ENCODE assay signal across 8 mouse cellular contexts in genomic region chr5:118465991-118466750, GRCm38 (mm10).
A peak's percentile ranks its signal among the peaks of the same experiment; 100 is the strongest.
DNase-seq lines count a peak whose midpoint lies in the region; ATAC-seq and TF ChIP-seq lines count a peak whose summit lies in the region.

No protein-coding gene starts in this region.

- H3K27me3 ChIP-seq in forebrain, embryonic 15.5 days, result peaks cover 6% of the 10 kb centered on the region; the same call in 1 of the 2 replicates
- no peaks in the 10 kb centered on the region for H3K27me3 ChIP-seq in limb, embryonic 14.5 days (ENCODE audit: control insufficient read depth, insufficient read depth, low read length)
- peaks cover 6% of the 10 kb centered on the region for H3K27me3 ChIP-seq in neural tube, embryonic 15.5 days (replicated peaks)

- no peaks in the 10 kb centered on the region for H3K36me3 ChIP-seq in forebrain, embryonic 15.5 days
- no peaks in the 10 kb centered on the region for H3K36me3 ChIP-seq in limb, embryonic 14.5 days (ENCODE audit: control insufficient read depth, insufficient read depth, low read length)
- no peaks in the 10 kb centered on the region for H3K36me3 ChIP-seq in neural tube, embryonic 15.5 days

- peaks cover 15% of the 10 kb centered on the region for H3K4me1 ChIP-seq in forebrain, embryonic 15.5 days
- H3K4me1 ChIP-seq in limb, embryonic 14.5 days (ENCODE audit: control insufficient read depth, insufficient read depth, low read length), result peaks cover 36% of the 10 kb centered on the region
- peaks cover 29% of the 10 kb centered on the region for H3K4me1 ChIP-seq in neural tube, embryonic 15.5 days

- no peaks in the 10 kb centered on the region for H3K9me3 ChIP-seq in forebrain, embryonic 15.5 days
- no peaks in the 10 kb centered on the region for H3K9me3 ChIP-seq in limb, embryonic 14.5 days (ENCODE audit: control insufficient read depth, low read length)
- H3K9me3 ChIP-seq in neural tube, embryonic 15.5 days (replicated peaks), result no peaks in the 10 kb centered on the region

- no peak for ATAC-seq in CD4-positive, CD25-positive, alpha-beta regulatory T cell, adult 4 months
- no peak for ATAC-seq in forebrain, embryonic 15.5 days (replicated peaks)
- no peak for ATAC-seq in limb, embryonic 14.5 days (ENCODE audit: low FRiP score, low read depth)
- no peak for ATAC-seq in neural tube, embryonic 15.5 days (ENCODE audit: low FRiP score)
- no peak for ATAC-seq in megakaryocyte-erythroid progenitor cell, adult 5-6 weeks (replicated peaks; ENCODE audit: low FRiP score, low TSS enrichment, poor library complexity, severe bottlenecking)

- no peak overlapping the region for H3K27ac ChIP-seq in forebrain, embryonic 15.5 days (replicated peaks)
- H3K27ac ChIP-seq in limb, embryonic 14.5 days (replicated peaks; ENCODE audit: low read depth, low read length), result peak overlapping the region; percentile 79
- no peak overlapping the region for H3K27ac ChIP-seq in neural tube, embryonic 15.5 days (replicated peaks)

- peak; percentile 48 for DNase-seq in CD4-positive, CD25-positive, alpha-beta regulatory T cell, adult 2 months (ENCODE audit: low read depth, low spot score)
- peak; percentile 66 for DNase-seq in Muller cell, postnatal 12 days (ENCODE audit: inconsistent ontology term)
- no peak for DNase-seq in limb, embryonic 14.5 days (ENCODE audit: low spot score)
- DNase-seq in cerebellum, postnatal 36 days, result no peak

- no peak overlapping the region for H3K9ac ChIP-seq in forebrain, embryonic 15.5 days (replicated peaks)
- peak overlapping the region; percentile 31 for H3K9ac ChIP-seq in limb, embryonic 14.5 days (ENCODE audit: low read depth, low read length, severe bottlenecking)
- no peak overlapping the region for H3K9ac ChIP-seq in neural tube, embryonic 15.5 days (replicated peaks)

- 12% methylated on average over 10 of the region's 10 CpGs for WGBS in forebrain, embryonic 15.5 days
- 3% methylated on average over 10 of the region's 10 CpGs for WGBS in limb, embryonic 14.5 days
- WGBS in neural tube, embryonic 15.5 days, result 8% methylated on average over 10 of the region's 10 CpGs

- peak overlapping the region; percentile 26; the same call in 1 of the 2 replicates for H3K4me3 ChIP-seq in forebrain, embryonic 15.5 days
- peak overlapping the region; percentile 25 for H3K4me3 ChIP-seq in limb, embryonic 14.5 days (replicated peaks; ENCODE audit: low read length)
- no peak overlapping the region for H3K4me3 ChIP-seq in neural tube, embryonic 15.5 days (replicated peaks)

- peak overlapping the region; percentile 44 for H3K4me2 ChIP-seq in forebrain, embryonic 15.5 days (replicated peaks)
- H3K4me2 ChIP-seq in limb, embryonic 14.5 days (replicated peaks; ENCODE audit: low read depth, low read length, severe bottlenecking), result peak overlapping the region; percentile 65
- H3K4me2 ChIP-seq in neural tube, embryonic 15.5 days, result peak overlapping the region; percentile 50

- no peak for TF ChIP-seq POLR2A in limb, embryonic 14.5 days (IDR thresholded peaks at IDR 0.05; ENCODE audit: borderline replicate concordance, extremely low read depth, insufficient read depth, insufficient read length)

Comparison
In these comparisons a context has a peak if more than half of its experiments do, and no peak if none do; other contexts are left out.
1. DNase-seq: peak in CD4-positive, CD25-positive, alpha-beta regulatory T cell, adult 2 months (single experiment) and Muller cell, postnatal 12 days (single experiment); none in limb, embryonic 14.5 days (single experiment) and cerebellum, postnatal 36 days (0 of 2).
2. Peak in every context shown above with its lines, with median percentiles within 50 percentile points of each other: H3K4me2 ChIP-seq.